Mouse (Mus musculus): ENCODE measurements around the gene Ubqln3. TPM values are rescaled to one million over a fixed set of nuclear protein-coding genes. Genes with fewer than 3 reads are reported as not detected.

The Ubqln3 gene
- not detected for polyA plus RNA-seq (2017; shearing (Covaris generic))

DNA sequence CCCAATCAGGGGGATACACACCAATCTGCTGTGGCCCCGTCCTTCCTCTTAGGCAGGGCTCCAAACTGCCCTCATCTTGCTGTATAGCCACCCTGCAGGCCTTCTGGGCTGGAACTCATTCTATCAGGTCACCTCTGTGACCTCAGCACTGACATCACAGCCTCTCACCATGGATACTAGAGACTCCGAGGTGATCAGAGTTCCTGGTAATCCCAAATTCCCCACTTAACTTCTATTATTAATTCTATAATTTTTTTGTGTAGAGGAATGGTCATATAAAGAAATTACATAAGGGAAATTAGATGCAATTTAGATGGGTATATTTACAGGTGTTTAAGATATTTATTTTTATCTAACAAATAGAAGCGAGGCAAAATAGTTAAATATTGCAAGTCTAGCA, at the start of gene Ubqln3:
Gene Ubqln3 (minus strand): TSS at position 101 of the 400 bp plus-strand sequence.

DNA sequence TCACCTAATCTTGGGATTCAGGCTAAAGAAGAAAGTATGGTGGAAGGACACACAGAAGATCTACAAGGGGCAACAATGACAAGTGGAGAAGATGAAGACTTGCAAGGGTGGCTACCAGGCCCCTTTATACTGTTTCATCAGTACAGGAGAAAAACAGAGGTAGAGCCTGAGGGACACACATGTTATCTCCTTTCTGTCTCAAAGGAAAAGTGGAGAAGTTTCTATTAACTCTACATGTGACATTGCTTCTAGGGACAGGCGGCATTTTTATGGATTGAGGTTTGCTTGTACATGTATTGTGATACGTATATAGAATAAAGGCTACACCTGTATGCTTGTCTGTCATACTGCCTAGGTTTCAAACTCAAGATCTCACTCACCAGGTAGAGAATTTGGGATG, 40.2 kb upstream of the Ubqln3 start, which contains the start of gene Olfr648:
Gene Olfr648 (minus strand): TSS at position 101 of the 400 bp plus-strand sequence.

DNA sequence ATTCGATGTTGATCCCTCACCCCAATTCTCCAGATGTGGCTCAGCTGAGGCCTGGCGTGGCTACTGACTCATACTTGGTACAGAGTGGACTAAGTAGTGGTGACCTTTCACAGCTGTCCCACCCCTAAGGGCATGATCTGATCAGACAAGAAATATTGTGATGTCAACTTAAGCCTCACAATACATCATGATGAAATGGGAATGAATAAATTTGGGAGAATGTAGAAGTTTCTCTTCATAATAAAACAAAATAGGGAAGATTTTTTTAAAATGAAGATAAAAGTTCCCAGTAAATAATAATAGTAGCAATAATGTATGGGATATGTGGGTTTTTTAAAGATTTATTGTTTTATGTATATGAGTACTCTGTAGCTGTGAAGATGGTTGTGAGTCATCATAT, 7.4 kb upstream of the Ubqln3 start, which contains the start of gene Ubqlnl:
Gene Ubqlnl (minus strand): TSS at position 101 of the 400 bp plus-strand sequence.

DNA sequence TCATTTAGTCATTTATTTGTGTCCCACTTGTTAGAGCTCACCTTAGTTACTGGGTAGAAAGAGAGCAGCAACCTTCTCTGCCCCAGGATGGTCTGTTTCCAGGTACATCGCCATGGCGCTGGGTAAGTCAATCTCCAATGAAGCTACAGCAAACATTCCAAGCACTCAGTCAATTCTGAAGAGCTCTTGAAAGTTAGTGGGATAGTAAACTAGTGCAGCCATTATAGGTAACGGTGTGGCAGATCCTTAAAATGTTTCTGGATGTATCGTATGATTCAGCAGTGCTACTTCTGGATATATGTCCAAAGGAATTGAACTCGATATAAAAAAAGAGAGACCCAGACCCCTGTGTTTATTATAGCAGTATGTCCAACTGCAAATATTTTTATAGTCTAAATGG, 5.8 kb downstream of the Ubqln3 start, which contains the start of gene Olfr643:
Gene Olfr643 (minus strand): TSS at position 101 of the 400 bp plus-strand sequence.

DNA sequence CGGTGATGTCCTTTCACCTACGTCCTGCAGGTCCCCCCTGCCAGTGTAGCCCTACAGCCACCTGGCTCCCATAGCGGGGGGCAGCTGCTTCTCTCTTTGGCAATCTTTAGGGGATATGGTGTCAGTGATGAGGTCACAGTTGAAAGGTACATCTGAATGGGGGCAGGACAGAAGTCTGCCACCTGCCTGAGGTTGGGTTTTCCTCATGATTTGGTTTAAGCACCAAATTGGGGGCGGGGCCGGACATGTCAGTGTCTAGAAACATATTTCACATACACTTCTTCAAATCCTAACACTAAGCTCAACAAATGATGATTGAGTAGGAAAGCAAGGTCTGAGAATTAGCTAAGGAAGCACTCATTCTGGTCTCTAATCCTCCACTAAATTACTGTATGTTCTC, 13.4 kb downstream of the Ubqln3 start, which contains the start of gene Ubqln5:
Gene Ubqln5 (minus strand): TSS at position 101 of the 400 bp plus-strand sequence.

DNA sequence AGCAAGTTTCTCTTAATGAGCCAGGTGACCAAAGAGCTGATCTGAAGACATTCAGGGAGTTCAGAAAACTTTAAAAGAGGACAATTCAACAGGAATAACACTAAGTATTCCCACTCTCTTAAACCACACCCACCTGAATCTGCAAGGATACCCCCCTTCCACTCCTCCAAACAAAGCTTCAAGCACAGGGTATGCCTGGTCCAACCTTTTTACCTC, 38.4 kb downstream of the Ubqln3 start, which contains the start of gene Olfr646:
Gene Olfr646 (plus strand): TSS at position 117 of the 216 bp plus-strand sequence.

Other genes starting within 250 kb of the Ubqln3 start
- not detected for gene Olfr64, start 248.8 kb downstream of the Ubqln3 start, polyA plus RNA-seq (2017; shearing (Covaris generic))
- gene Olfr65, start 239.8 kb downstream of the Ubqln3 start, polyA plus RNA-seq (2017; shearing (Covaris generic)), result not detected
- gene Olfr631, start 214.5 kb downstream of the Ubqln3 start, polyA plus RNA-seq (2017; shearing (Covaris generic)), result not detected
- not detected for gene Olfr632, start 208.9 kb downstream of the Ubqln3 start, polyA plus RNA-seq (2017; shearing (Covaris generic))
- not detected for gene Olfr633, start 198.8 kb downstream of the Ubqln3 start, polyA plus RNA-seq (2017; shearing (Covaris generic))
- under 1 TPM in 1 of 2 experiments, not detected in 1; 0.04 TPM for gene Olfr635, start 172.1 kb downstream of the Ubqln3 start, polyA plus RNA-seq (2017; shearing (Covaris generic))
- not detected for gene Olfr638, start 144.5 kb downstream of the Ubqln3 start, polyA plus RNA-seq (2017; shearing (Covaris generic))
- under 1 TPM; 0.04 TPM for gene Olfr639, start 126.0 kb downstream of the Ubqln3 start, polyA plus RNA-seq (2017; shearing (Covaris generic))
- not detected for gene Olfr640, start 117.7 kb downstream of the Ubqln3 start, polyA plus RNA-seq (2017; shearing (Covaris generic))
- gene Olfr641, start 107.8 kb downstream of the Ubqln3 start, polyA plus RNA-seq (2017; shearing (Covaris generic)), result not detected
- under 1 TPM in 1 of 2 experiments, not detected in 1; 0.05 TPM for gene Olfr642, start 90.6 kb downstream of the Ubqln3 start, polyA plus RNA-seq (2017; shearing (Covaris generic))
- gene 4930516K23Rik, start 81.8 kb downstream of the Ubqln3 start, polyA plus RNA-seq (2017; shearing (Covaris generic)), result under 1 TPM in 1 of 2 experiments, not detected in 1; 0.18 TPM
- not detected for gene Olfr644, start 71.4 kb downstream of the Ubqln3 start, polyA plus RNA-seq (2017; shearing (Covaris generic))
- not detected for gene Olfr645, start 57.8 kb downstream of the Ubqln3 start, polyA plus RNA-seq (2017; shearing (Covaris generic))
- gene Olfr646, start 38.4 kb downstream of the Ubqln3 start, polyA plus RNA-seq (2017; shearing (Covaris generic)), result not detected
- gene Ubqln5, start 13.5 kb downstream of the Ubqln3 start, polyA plus RNA-seq (2017; shearing (Covaris generic)), result not detected
- not detected for gene Olfr643, start 5.9 kb downstream of the Ubqln3 start, polyA plus RNA-seq (2017; shearing (Covaris generic))
- under 1 TPM in 1 of 2 experiments, not detected in 1; 0.57 TPM for gene Ubqlnl, start 7.3 kb upstream of the Ubqln3 start, polyA plus RNA-seq (2017; shearing (Covaris generic))
- not detected for gene Olfm5, start 21.6 kb upstream of the Ubqln3 start, polyA plus RNA-seq (2017; shearing (Covaris generic))
- gene Olfr648, start 40.1 kb upstream of the Ubqln3 start, polyA plus RNA-seq (2017; shearing (Covaris generic)), result under 1 TPM in 1 of 2 experiments, not detected in 1; 0.10 TPM
- not detected for gene Olfr649, start 52.7 kb upstream of the Ubqln3 start, polyA plus RNA-seq (2017; shearing (Covaris generic))
- gene Trim6, start 75.5 kb upstream of the Ubqln3 start, polyA plus RNA-seq (2017; shearing (Covaris generic)), result 1 to 10 TPM; 1.9 to 2.3 TPM
- gene Trim34a, start 101.2 kb upstream of the Ubqln3 start, polyA plus RNA-seq (2017; shearing (Covaris generic)), result 10 to 100 TPM; 37.5 to 46.9 TPM
- gene Trim5, start 144.8 kb upstream of the Ubqln3 start, polyA plus RNA-seq (2017; shearing (Covaris generic)), result 10 to 100 TPM; 26.9 to 27.7 TPM
- gene Trim12a, start 172.2 kb upstream of the Ubqln3 start, polyA plus RNA-seq (2017; shearing (Covaris generic)), result 100 to 1,000 TPM; 132 to 180 TPM
- 1 to 10 TPM in 1 of 2 experiments, under 1 TPM in 1; 0.25 to 1.1 TPM for gene Trim34b, start 186.2 kb upstream of the Ubqln3 start, polyA plus RNA-seq (2017; shearing (Covaris generic))
- gene Trim12c, start 210.1 kb upstream of the Ubqln3 start, polyA plus RNA-seq (2017; shearing (Covaris generic)), result 10 to 100 TPM; 25.7 to 33.5 TPM
- gene Trim30b, start 226.6 kb upstream of the Ubqln3 start, polyA plus RNA-seq (2017; shearing (Covaris generic)), result 1 to 10 TPM; 1.0 to 2.2 TPM